Comparison of ENCODE assay signal across 19 mouse cellular contexts in the genomic region with DNA sequence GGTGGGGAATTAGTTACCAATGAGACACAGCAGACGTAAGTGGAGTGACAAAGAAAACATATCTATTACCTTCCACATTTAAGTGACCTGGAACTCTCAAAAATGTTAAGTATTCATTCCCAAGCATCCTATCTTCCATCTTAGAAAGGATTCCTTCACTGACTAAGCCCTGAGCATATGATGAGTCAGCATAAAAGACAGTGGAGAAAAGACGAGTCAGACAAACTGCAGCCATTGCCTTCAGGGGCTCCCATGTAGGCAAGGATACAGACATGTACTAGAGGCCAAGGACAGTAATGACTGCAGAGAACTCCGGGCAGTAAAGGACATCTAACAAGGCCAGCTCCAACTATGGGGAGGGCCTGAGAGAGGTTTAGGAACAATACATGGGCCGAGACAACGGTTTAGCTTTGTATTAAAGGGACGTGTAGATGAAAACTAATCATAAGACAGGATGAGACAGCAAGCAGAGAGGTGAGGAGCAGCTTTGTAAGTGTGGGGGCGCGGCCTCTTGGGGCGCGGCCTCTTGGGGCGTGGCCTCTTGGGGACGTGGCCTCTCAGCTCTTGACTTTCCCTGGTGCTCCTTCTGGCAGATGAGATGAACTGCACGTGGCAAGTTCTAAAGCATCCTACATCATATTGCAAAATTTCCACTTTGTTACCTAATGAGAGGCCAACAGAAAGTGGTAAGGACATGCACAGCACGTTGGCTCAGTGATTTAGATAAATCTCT. TPM values are rescaled to one million over a fixed set of nuclear protein-coding genes. Genes with fewer than 3 reads are reported as not detected.
DNase-seq lines count a peak whose midpoint lies in the region; ATAC-seq and TF ChIP-seq lines count a peak whose summit lies in the region.
"Had no signal": no experiment of that assay in that cellular context is flagged by ENCODE, and none has a peak within 500 bp of the region (broad histone marks: within the 10 kb centered on the region; RNA-seq: fewer than 3 reads in every experiment).

No protein-coding gene starts in this region.

- in situ Hi-C loops in ES-E14 (cut with MboI; ENCODE audit: low sequenced_read_pairs in 2 of 2, unreplicated experiment in 2 of 2), result no loop called here

- H3K4me2 ChIP-seq in forebrain, postnatal 0 days (ENCODE audit: low read depth), result no peak overlapping the region
- H3K4me2 ChIP-seq in forebrain, embryonic 14.5 days (ENCODE audit: low read length), result no peak overlapping the region
- H3K4me2 ChIP-seq: heart, embryonic 11.5 days; limb, embryonic 13.5 days; neural tube, embryonic 13.5 days had no signal

- 74% methylated on average over 14 of the region's 14 CpGs for WGBS in forebrain, postnatal 0 days
- WGBS in forebrain, embryonic 14.5 days, result 75% methylated on average over 14 of the region's 14 CpGs

- no peaks in the 10 kb centered on the region for H3K27me3 ChIP-seq in forebrain, postnatal 0 days (ENCODE audit: insufficient read depth, low read length)
- H3K27me3 ChIP-seq in forebrain, embryonic 14.5 days (replicated peaks; ENCODE audit: control insufficient read depth, insufficient read depth, low read length), result no peaks in the 10 kb centered on the region
- H3K27me3 ChIP-seq: limb, embryonic 13.5 days; neural tube, embryonic 13.5 days had no signal

- H3K9ac ChIP-seq in forebrain, postnatal 0 days, result no peak overlapping the region
- no peak overlapping the region for H3K9ac ChIP-seq in forebrain, embryonic 14.5 days (ENCODE audit: low read length)
- no peak overlapping the region for H3K9ac ChIP-seq in ES-E14 (ENCODE audit: insufficient read depth, low read depth, low read length, poor library complexity, severe bottlenecking)
- H3K9ac ChIP-seq: limb, embryonic 13.5 days; neural tube, embryonic 13.5 days had no signal

- H3K4me3 ChIP-seq in forebrain, postnatal 0 days (ENCODE audit: low read depth, low read length), result no peak overlapping the region
- no peak overlapping the region for H3K4me3 ChIP-seq in forebrain, embryonic 14.5 days (ENCODE audit: low read depth, low read length)
- H3K4me3 ChIP-seq in ES-E14 (ENCODE audit: insufficient read depth in 1 of 2, low read depth in 1 of 2, low read length in 2 of 2, poor library complexity in 1 of 2, severe bottlenecking in 1 of 2), result no peak overlapping the region
- H3K4me3 ChIP-seq: embryonic facial prominence, embryonic 10.5 days; forebrain, embryonic 10.5 days; limb, embryonic 13.5 days; neural tube, embryonic 13.5 days had no signal

- DNase-seq in forebrain, postnatal 0 days, result no peak
- no peak for DNase-seq in forebrain, embryonic 14.5 days (ENCODE audit: low spot score)
- DNase-seq in 3134 (ENCODE audit: extremely low read depth, insufficient read length, low spot score) (peak; percentile 59), ES-E14 (ENCODE audit: low read depth, low spot score) (no peak), liver (peak; percentile 8), MN1 (ENCODE audit: low spot score) (no peak)
- DNase-seq in retina, embryonic 14.5 days (ENCODE audit: low spot score), result no peak
- no peak for DNase-seq in embryo, embryonic 9.5 days (ENCODE audit: extremely low spot score)
- DNase-seq: cerebellum, adult 9-11 months; heart, postnatal 4 days; midbrain, embryonic 14.5 days; thymus, adult 18-20 months had no signal

- no peak for ATAC-seq in forebrain, postnatal 0 days
- no peak for ATAC-seq in forebrain, embryonic 14.5 days

- H3K36me3 ChIP-seq in forebrain, postnatal 0 days (ENCODE audit: insufficient read depth), result peaks cover 50% of the 10 kb centered on the region
- peaks cover 74% of the 10 kb centered on the region for H3K36me3 ChIP-seq in forebrain, embryonic 14.5 days (ENCODE audit: control insufficient read depth, insufficient read depth, low read length)
- peaks cover 5% of the 10 kb centered on the region; the same call in 1 of the 2 replicates for H3K36me3 ChIP-seq in ES-E14 (ENCODE audit: control insufficient read depth, insufficient read depth, low read length, poor library complexity, severe bottlenecking)

- H3K27ac ChIP-seq in forebrain, postnatal 0 days (ENCODE audit: low read depth, low read length), result no peak overlapping the region
- H3K27ac ChIP-seq in forebrain, embryonic 14.5 days (ENCODE audit: low read depth, low read length), result no peak overlapping the region
- H3K27ac ChIP-seq in ES-E14 (ENCODE audit: insufficient read depth, low read depth, low read length, poor library complexity, severe bottlenecking), result no peak overlapping the region
- H3K27ac ChIP-seq: embryonic facial prominence, embryonic 10.5 days; forebrain, embryonic 10.5 days; kidney, postnatal 0 days; limb, embryonic 13.5 days; neural tube, embryonic 13.5 days had no signal

- peak; percentile 17; the same call in 1 of the 2 replicates for TF ChIP-seq CTCF in forebrain, postnatal 0 days (IDR thresholded peaks at IDR 0.05; ENCODE audit: low read depth)

- no peaks in the 10 kb centered on the region for H3K4me1 ChIP-seq in forebrain, postnatal 0 days (ENCODE audit: insufficient read depth)
- no peaks in the 10 kb centered on the region for H3K4me1 ChIP-seq in forebrain, embryonic 14.5 days (ENCODE audit: control insufficient read depth, insufficient read depth, low read length)
- peaks cover 0 to 6% of the 10 kb centered on the region in 2 experiments; a peak in 1 of 4 replicates for H3K4me1 ChIP-seq in ES-E14 (ENCODE audit: control insufficient read depth in 2 of 2, insufficient read depth in 2 of 2, low read length in 2 of 2, poor library complexity in 1 of 2)
- H3K4me1 ChIP-seq: embryonic facial prominence, embryonic 10.5 days; forebrain, embryonic 10.5 days; limb, embryonic 13.5 days; neural tube, embryonic 13.5 days had no signal

- no peaks in the 10 kb centered on the region for H3K9me3 ChIP-seq in forebrain, postnatal 0 days (ENCODE audit: low read length)
- H3K9me3 ChIP-seq in forebrain, embryonic 14.5 days (replicated peaks; ENCODE audit: control insufficient read depth, low read length), result no peaks in the 10 kb centered on the region
- no peaks in the 10 kb centered on the region for H3K9me3 ChIP-seq in ES-E14 (ENCODE audit: control insufficient read depth, insufficient read depth, low read depth, low read length)
- H3K9me3 ChIP-seq: embryonic facial prominence, embryonic 10.5 days; forebrain, embryonic 10.5 days; limb, embryonic 13.5 days; neural tube, embryonic 13.5 days had no signal

TF ChIP-seq in ES-E14, 5 proteins besides CTCF, POLR2A, EP300 and RAD21:
- TF ChIP-seq MAFK (IDR thresholded peaks at IDR 0.05; ENCODE audit: insufficient read depth, low read depth, low read length), result peak; percentile 96
- no peak for TF ChIP-seq ZC3H11A (IDR thresholded peaks at IDR 0.05; ENCODE audit: borderline replicate concordance, low read depth, low read length)

RNA-seq across cellular contexts. Expression of gene Slc25a27, which starts 15.5 kb away (rescaled TPM):
- 48.6 and 61.8 TPM in 2 replicates for total RNA-seq in forebrain, postnatal 0 days (2014; rRNA removed)
- polyA plus RNA-seq in forebrain, postnatal 0 days (2015; fragmentation: Nextera tagmentation; extraction: Ambion mirVana), result 28.0 and 54.3 TPM in 2 replicates
- polyA plus RNA-seq in forebrain, embryonic 14.5 days (2014; fragmentation: Nextera tagmentation; extraction: Ambion mirVana), result 31.6 and 46.1 TPM in 2 replicates
- total RNA-seq in ES-E14 (2012; rRNA removed), result 5.5 and 6.7 TPM in 2 replicates

RNA-seq across cellular contexts. Expression of gene Cyp39a1, which starts 15.7 kb away (rescaled TPM):
- 1.2 and 1.7 TPM in 2 replicates for total RNA-seq in forebrain, postnatal 0 days (2014; rRNA removed)
- 7.7 and 8.9 TPM in 2 replicates for polyA plus RNA-seq in forebrain, postnatal 0 days (2015; fragmentation: Nextera tagmentation; extraction: Ambion mirVana)
- 16.0 and 16.5 TPM in 2 replicates for polyA plus RNA-seq in forebrain, embryonic 14.5 days (2014; fragmentation: Nextera tagmentation; extraction: Ambion mirVana)
- 1.6 and 1.8 TPM in 2 replicates for total RNA-seq in ES-E14 (2012; rRNA removed)

RNA-seq across cellular contexts. Expression of gene Tdrd6, which starts 21.4 kb away (rescaled TPM):
- total RNA-seq in forebrain, postnatal 0 days (2014; rRNA removed), result 1.2 and 2.0 TPM in 2 replicates
- polyA plus RNA-seq in forebrain, postnatal 0 days (2015; fragmentation: Nextera tagmentation; extraction: Ambion mirVana), result 0.19 and 1.2 TPM in 2 replicates
- 0.11 and 0.16 TPM in 2 replicates for polyA plus RNA-seq in forebrain, embryonic 14.5 days (2014; fragmentation: Nextera tagmentation; extraction: Ambion mirVana)
- total RNA-seq in ES-E14 (2012; rRNA removed), result 0.16 and 0.27 TPM in 2 replicates
- polyA plus RNA-seq: lung, embryonic 16.5 days had no signal

Comparison
In these comparisons a context has a peak if more than half of its experiments do, and no peak if none do; other contexts are left out.
1. DNase-seq: peak in 3134 (single experiment) and liver (single experiment); none in forebrain, postnatal 0 days (single experiment), forebrain, embryonic 14.5 days (single experiment), ES-E14 (single experiment), retina, embryonic 14.5 days (single experiment), MN1 (single experiment) and embryo, embryonic 9.5 days (single experiment).